Mouse (Mus musculus): ENCODE data around the gene Ccdc60.
"Not testable (repeated sequence)": the region's sequence is repeated elsewhere in the genome, so short reads cannot be mapped to it uniquely, and the experiment has no call there.

The Ccdc60 gene

GRCm38 (mm10) chr5:116288849-116289570 is at the start of gene Ccdc60:
Ccdc60 (minus strand) TSS chr5:116288985.
- no peak for DNase-seq (ENCODE audit: low spot score in 2 of 2)

GRCm38 (mm10) chr5:116336191-116336590 is 47.4 kb upstream of the Ccdc60 start:
- no peak for DNase-seq (ENCODE audit: low spot score in 2 of 2)

- DNase-seq (ENCODE audit: low spot score in 2 of 2): no peak
Measured at GRCm38 (mm10) chr5:116328911-116329310, 40.1 kb upstream of the Ccdc60 start.

GRCm38 (mm10) chr5:116323401-116323800 is 34.6 kb upstream of the Ccdc60 start:
- no peak for DNase-seq (ENCODE audit: low spot score in 2 of 2)

- DNase-seq (ENCODE audit: low spot score in 2 of 2): no peak
Measured at GRCm38 (mm10) chr5:116322365-116323027, 33.7 kb upstream of the Ccdc60 start.

DNA sequence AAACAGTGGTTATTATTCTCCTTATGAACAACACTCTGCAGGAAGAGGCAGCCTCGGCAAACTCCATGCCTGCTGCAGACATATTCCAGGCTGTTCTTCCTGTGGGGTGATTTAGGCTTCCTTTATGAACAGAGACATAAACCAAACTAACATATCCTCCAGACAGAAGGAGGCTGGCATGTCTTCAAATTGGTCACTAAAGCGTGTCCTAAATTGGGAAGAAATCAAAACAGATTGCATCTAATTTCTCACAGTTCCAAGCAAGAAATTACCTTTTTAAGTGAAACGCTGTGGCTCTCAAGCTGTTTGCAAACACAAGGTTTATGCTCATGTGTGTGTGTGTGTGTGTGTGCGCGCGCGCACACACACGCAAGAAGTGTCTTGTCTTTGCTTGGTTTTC is 24.9 kb upstream of the Ccdc60 start:
- no peak for DNase-seq (ENCODE audit: low spot score in 2 of 2)

GRCm38 (mm10) chr5:116312111-116312737 is 23.4 kb upstream of the Ccdc60 start:
- DNase-seq (ENCODE audit: low spot score in 2 of 2): no peak

DNA sequence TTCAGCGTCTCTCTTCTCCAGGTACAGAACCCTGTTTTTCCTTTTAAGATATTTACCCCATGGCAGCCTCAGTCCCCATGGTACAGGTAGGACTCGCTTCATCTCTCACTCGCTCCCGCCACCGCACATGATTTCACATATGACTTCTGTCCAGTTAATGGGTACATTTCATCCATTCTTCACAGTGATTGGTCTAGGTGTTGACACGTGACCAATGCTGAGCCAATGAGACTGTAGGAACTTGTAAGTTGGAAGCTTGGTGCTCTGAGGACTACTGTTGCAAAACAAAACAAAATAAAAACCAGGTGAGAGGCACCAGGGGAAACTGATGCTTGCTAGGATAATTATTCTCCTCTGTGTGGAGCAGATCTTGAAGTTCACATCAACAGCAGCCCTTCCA is 22.9 kb upstream of the Ccdc60 start:
- DNase-seq (ENCODE audit: low spot score in 2 of 2): no peak

GRCm38 (mm10) chr5:116309383-116309801 is 20.6 kb upstream of the Ccdc60 start:
- no peak for DNase-seq (ENCODE audit: low spot score in 2 of 2)

- no peak for DNase-seq (ENCODE audit: low spot score in 2 of 2)
Measured at GRCm38 (mm10) chr5:116305557-116305956, 16.8 kb upstream of the Ccdc60 start.

- DNase-seq (ENCODE audit: low spot score in 2 of 2): not testable (repeated sequence)
Measured at GRCm38 (mm10) chr5:116305146-116305545, 16.4 kb upstream of the Ccdc60 start.

GRCm38 (mm10) chr5:116300984-116301383 is 12.2 kb upstream of the Ccdc60 start:
- no peak for DNase-seq (ENCODE audit: low spot score in 2 of 2)

DNA sequence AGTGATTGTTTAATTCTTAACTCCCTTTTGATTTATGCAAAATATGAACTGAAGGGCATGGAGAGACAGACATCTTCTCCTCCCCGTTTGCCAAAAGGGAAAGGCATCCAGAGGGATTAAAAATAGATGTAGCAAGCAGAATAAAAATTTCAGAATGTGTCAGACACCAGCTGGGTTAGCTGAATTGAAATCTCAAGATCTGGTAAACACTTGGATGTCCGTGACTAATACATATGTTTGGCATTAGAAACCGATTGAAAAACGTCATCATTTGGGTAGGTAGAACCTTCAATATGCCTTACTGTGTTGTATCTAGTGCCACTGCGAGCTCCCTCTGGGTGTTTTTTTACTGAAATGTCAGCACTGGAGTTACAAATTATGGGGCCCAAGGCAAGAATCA is 4.7 kb upstream of the Ccdc60 start:
- no peak for DNase-seq (ENCODE audit: low spot score in 2 of 2)

- no peak for DNase-seq (ENCODE audit: low spot score in 2 of 2)
Measured at GRCm38 (mm10) chr5:116290584-116290983, 1.8 kb upstream of the Ccdc60 start.

DNA sequence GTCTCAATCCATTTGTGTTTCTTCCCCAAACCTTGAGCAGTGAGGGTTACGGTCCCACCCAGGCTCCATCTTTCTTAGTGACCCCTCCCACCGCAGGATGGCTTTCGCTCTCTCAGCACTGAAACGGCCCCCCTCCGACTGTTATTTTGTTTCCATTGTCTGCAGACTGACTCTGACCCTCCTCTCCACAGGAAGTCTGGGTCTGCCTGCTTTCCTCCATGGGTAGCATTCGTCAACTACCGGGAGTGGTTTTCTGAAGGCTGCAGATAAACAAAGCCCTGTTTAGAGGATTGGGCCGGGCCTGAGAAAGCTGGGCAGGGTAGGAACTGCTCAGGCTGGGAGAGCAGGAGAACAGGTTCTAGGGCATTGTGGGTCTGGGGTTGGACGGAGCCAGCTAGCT is 1.1 kb upstream of the Ccdc60 start:
- DNase-seq (ENCODE audit: low spot score in 2 of 2): no peak

GRCm38 (mm10) chr5:116288183-116288582 is 602 bp downstream of the Ccdc60 start:
- no peak for DNase-seq (ENCODE audit: low spot score in 2 of 2)

- DNase-seq (ENCODE audit: low spot score in 2 of 2): no peak
Measured at GRCm38 (mm10) chr5:116285532-116286176, 3.1 kb downstream of the Ccdc60 start.

DNA sequence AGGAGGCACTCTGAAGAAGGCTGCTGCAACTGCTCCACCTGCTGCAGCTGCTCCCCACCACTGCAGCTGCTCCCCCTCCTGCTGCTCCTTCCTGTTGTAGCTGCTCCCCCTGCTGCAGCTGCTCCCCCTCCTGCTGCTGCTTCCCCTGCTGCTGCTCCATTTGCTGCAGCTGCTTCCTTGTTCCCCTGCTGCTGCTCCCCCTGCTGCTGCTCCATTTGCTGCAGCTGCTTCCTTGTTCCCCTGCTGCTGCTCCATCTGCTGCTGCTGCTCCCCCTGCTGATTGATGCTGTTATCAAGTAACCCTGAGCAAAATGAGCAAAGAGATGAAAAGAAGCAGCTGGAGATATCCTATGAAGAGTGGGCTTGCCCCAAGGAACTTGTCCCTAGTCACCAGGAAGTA is 8.3 kb downstream of the Ccdc60 start:
- DNase-seq (ENCODE audit: low spot score in 2 of 2): no peak

GRCm38 (mm10) chr5:116278436-116278918 is 10.3 kb downstream of the Ccdc60 start:
- DNase-seq (ENCODE audit: low spot score in 2 of 2): no peak

DNA sequence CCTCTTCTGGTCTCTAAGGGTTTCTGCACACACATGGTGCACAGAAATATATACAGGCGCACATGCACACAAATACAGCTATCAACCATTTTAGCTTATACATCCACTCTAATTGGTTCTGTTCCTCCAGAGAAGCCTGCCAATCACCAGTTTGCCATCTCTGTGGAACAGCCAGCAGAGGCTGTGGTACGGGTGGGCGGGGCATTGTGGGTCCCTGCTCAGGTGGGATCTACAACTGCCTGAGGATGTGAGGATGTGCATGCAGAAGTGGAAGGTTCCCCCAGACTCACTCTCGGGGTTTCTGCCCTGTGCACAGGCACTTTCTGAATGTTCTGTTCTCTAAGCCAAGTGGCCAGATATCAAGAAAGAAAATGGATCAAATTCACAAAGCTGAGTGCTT is 10.8 kb downstream of the Ccdc60 start:
- DNase-seq (ENCODE audit: low spot score in 2 of 2): no peak

DNA sequence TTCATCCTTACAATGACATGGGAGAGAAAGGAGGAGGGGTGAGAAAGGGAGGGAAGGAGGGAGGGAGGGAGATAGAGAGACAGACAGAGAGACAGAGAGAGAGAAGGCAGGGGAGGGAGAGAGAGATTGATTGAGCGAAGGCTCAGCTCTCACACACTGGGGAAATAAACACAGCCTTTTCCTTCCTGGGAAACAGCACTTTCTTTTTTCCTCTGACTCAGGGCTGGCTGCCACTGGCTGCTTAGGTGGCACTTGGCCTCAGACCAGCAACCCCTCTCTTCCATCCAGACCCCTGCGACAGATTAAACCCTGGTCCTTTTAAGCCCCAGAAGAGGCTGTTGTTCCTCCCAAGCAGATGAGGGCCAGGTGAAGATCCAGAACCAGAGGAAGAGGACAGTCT is 14.0 kb downstream of the Ccdc60 start:
- DNase-seq (ENCODE audit: low spot score in 2 of 2): no peak

DNA sequence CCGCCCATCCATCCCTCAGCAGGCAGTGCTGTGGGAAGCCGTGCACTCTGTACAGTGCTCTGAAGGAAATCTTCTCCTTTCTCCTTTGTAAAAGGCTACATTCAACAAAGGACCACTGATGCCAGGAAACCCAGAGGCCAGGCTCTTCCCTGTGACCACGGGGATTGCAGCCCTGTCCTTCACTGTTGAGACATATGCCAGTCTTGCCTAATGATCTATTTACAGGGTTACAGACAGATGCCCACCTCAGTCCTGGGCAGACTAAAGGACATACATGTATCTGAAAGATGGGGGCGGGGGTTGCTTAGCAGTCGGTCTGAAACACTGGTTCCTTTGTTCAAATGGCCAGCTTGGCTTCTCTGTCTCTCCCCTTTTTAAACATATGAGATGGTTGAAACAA is 14.4 kb downstream of the Ccdc60 start:
- DNase-seq (ENCODE audit: low spot score in 2 of 2): no peak
